ENCODE assay signal across 9 mouse cellular contexts in genomic region chr9:117571186-117571855, GRCm38 (mm10). TPM values are rescaled to one million over a fixed set of nuclear protein-coding genes. Genes with fewer than 3 reads are reported as not detected.
DNase-seq lines count a peak whose midpoint lies in the region.
"Had no signal": no experiment of that assay in that cellular context is flagged by ENCODE, and none has a peak within 500 bp of the region (broad histone marks: within the 10 kb centered on the region; RNA-seq: fewer than 3 reads in every experiment).

No protein-coding gene starts in this region.

- peak; percentile 7 to 18 for DNase-seq in kidney, adult 8-10 months
- no peak for DNase-seq in kidney, postnatal 25 days
- peak; percentile 8 for DNase-seq in urinary bladder, postnatal 25 days (ENCODE audit: low spot score)
- DNase-seq in urinary bladder, adult 2 months (ENCODE audit: low spot score): no peak
- peak; percentile 57 for DNase-seq in fibroblast of lung, adult 2 months (ENCODE audit: low read depth)
- no peak for DNase-seq in layer of hippocampus, postnatal 14 days (ENCODE audit: low spot score in 2 of 2)
- no peak for DNase-seq in liver
- DNase-seq: cerebellum, postnatal 10 days; gastrocnemius, postnatal 10 days had no signal

RNA-seq across cellular contexts. Expression of gene Rbms3, which starts 58.4 kb away (rescaled TPM):
- polyA plus RNA-seq in urinary bladder, adult 2 months (2012; rRNA removed): 20.8 and 20.9 TPM in 2 replicates
- 10 to 100 TPM; 17.6 to 19.2 TPM for total RNA-seq in layer of hippocampus, postnatal 14 days (2021)

Comparison
In these comparisons a context has a peak if more than half of its experiments do, and no peak if none do; other contexts are left out.
1. DNase-seq: peak in kidney, adult 8-10 months (2 of 2), urinary bladder, postnatal 25 days (single experiment) and fibroblast of lung, adult 2 months (single experiment); none in kidney, postnatal 25 days (0 of 2), urinary bladder, adult 2 months (single experiment), layer of hippocampus, postnatal 14 days (0 of 2) and liver (single experiment).